ENCODE assay signal across 7 mouse cellular contexts in genomic region chr7:71531496-71531895, GRCm38 (mm10).
DNase-seq lines count a peak whose midpoint lies in the region; ATAC-seq and TF ChIP-seq lines count a peak whose summit lies in the region.

No protein-coding gene starts in this region.

- DNase-seq in embryo, embryonic 11 days: peak; percentile 35
- DNase-seq in embryonic facial prominence, embryonic 14.5 days (ENCODE audit: low spot score): peak; percentile 77
- no peak for DNase-seq in liver, postnatal 0 days
- DNase-seq in hindbrain, embryonic 14.5 days (ENCODE audit: low spot score): no peak
- no peak for DNase-seq in right cerebral cortex, postnatal 25 days
- no peak for DNase-seq in forebrain, embryonic 11.5 days (ENCODE audit: low spot score)

- H3K27ac ChIP-seq in embryonic facial prominence, embryonic 14.5 days (replicated peaks; ENCODE audit: low read depth, low read length): no peak overlapping the region; the same call in 1 of the 2 replicates
- peak overlapping the region; percentile 44; the same call in 1 of the 2 replicates for H3K27ac ChIP-seq in intestine, embryonic 15.5 days
- H3K27ac ChIP-seq in liver, postnatal 0 days (ENCODE audit: low read depth): peak overlapping the region; percentile 45
- H3K27ac ChIP-seq in hindbrain, embryonic 14.5 days: no peak overlapping the region
- H3K27ac ChIP-seq in forebrain, embryonic 11.5 days (ENCODE audit: low read depth, low read length): no peak overlapping the region

- no peak for TF ChIP-seq CTCF in liver, postnatal 0 days (IDR thresholded peaks at IDR 0.05; ENCODE audit: low read depth)

- no peak overlapping the region for H3K4me3 ChIP-seq in embryonic facial prominence, embryonic 14.5 days (ENCODE audit: low read depth, low read length)
- H3K4me3 ChIP-seq in intestine, embryonic 15.5 days (replicated peaks): no peak overlapping the region
- H3K4me3 ChIP-seq in liver, postnatal 0 days (ENCODE audit: low read depth, low read length): no peak overlapping the region
- no peak overlapping the region for H3K4me3 ChIP-seq in hindbrain, embryonic 14.5 days (replicated peaks; ENCODE audit: low read length)
- H3K4me3 ChIP-seq in forebrain, embryonic 11.5 days (ENCODE audit: low read depth, low read length): no peak overlapping the region

- H3K9me3 ChIP-seq in embryonic facial prominence, embryonic 14.5 days (ENCODE audit: control insufficient read depth, low read length): no peaks in the 10 kb centered on the region
- no peaks in the 10 kb centered on the region for H3K9me3 ChIP-seq in intestine, embryonic 15.5 days
- H3K9me3 ChIP-seq in liver, postnatal 0 days (ENCODE audit: low read length): no peaks in the 10 kb centered on the region
- no peaks in the 10 kb centered on the region for H3K9me3 ChIP-seq in hindbrain, embryonic 14.5 days (ENCODE audit: control insufficient read depth, low read length)
- no peaks in the 10 kb centered on the region for H3K9me3 ChIP-seq in forebrain, embryonic 11.5 days (ENCODE audit: control insufficient read depth, low read length)

- peaks cover 12% of the 10 kb centered on the region for H3K4me1 ChIP-seq in embryonic facial prominence, embryonic 14.5 days (ENCODE audit: control insufficient read depth, insufficient read depth, low read length)
- peaks cover 11% of the 10 kb centered on the region for H3K4me1 ChIP-seq in intestine, embryonic 15.5 days (replicated peaks)
- H3K4me1 ChIP-seq in liver, postnatal 0 days (ENCODE audit: insufficient read depth): no peaks in the 10 kb centered on the region
- no peaks in the 10 kb centered on the region for H3K4me1 ChIP-seq in hindbrain, embryonic 14.5 days (replicated peaks; ENCODE audit: control insufficient read depth, insufficient read depth, low read length)
- H3K4me1 ChIP-seq in forebrain, embryonic 11.5 days (replicated peaks; ENCODE audit: control insufficient read depth, insufficient read depth, low read length): no peaks in the 10 kb centered on the region

- H3K27me3 ChIP-seq in embryonic facial prominence, embryonic 14.5 days (replicated peaks; ENCODE audit: control insufficient read depth, insufficient read depth, low read length): no peaks in the 10 kb centered on the region
- H3K27me3 ChIP-seq in intestine, embryonic 15.5 days (replicated peaks): no peaks in the 10 kb centered on the region
- H3K27me3 ChIP-seq in liver, postnatal 0 days (ENCODE audit: insufficient read depth, low read length): no peaks in the 10 kb centered on the region
- no peaks in the 10 kb centered on the region for H3K27me3 ChIP-seq in hindbrain, embryonic 14.5 days (ENCODE audit: control insufficient read depth, insufficient read depth, low read length)
- no peaks in the 10 kb centered on the region for H3K27me3 ChIP-seq in forebrain, embryonic 11.5 days (ENCODE audit: control insufficient read depth, insufficient read depth, low read length)

- no peaks in the 10 kb centered on the region for H3K36me3 ChIP-seq in embryonic facial prominence, embryonic 14.5 days (ENCODE audit: control insufficient read depth, insufficient read depth, low read length)
- no peaks in the 10 kb centered on the region for H3K36me3 ChIP-seq in intestine, embryonic 15.5 days
- H3K36me3 ChIP-seq in liver, postnatal 0 days (replicated peaks; ENCODE audit: insufficient read depth, low read length): no peaks in the 10 kb centered on the region
- H3K36me3 ChIP-seq in hindbrain, embryonic 14.5 days (replicated peaks; ENCODE audit: control insufficient read depth, insufficient read depth): no peaks in the 10 kb centered on the region
- H3K36me3 ChIP-seq in forebrain, embryonic 11.5 days (ENCODE audit: control insufficient read depth, insufficient read depth, low read length): no peaks in the 10 kb centered on the region

- TF ChIP-seq EP300 in liver, postnatal 0 days (IDR thresholded peaks at IDR 0.05; ENCODE audit: low read depth): no peak

- peak; percentile 65; the same call in 1 of the 2 replicates for ATAC-seq in embryonic facial prominence, embryonic 14.5 days (ENCODE audit: low read depth)
- ATAC-seq in intestine, embryonic 15.5 days: no peak
- ATAC-seq in liver, postnatal 0 days: no peak
- ATAC-seq in hindbrain, embryonic 14.5 days (ENCODE audit: low FRiP score): no peak
- ATAC-seq in forebrain, embryonic 11.5 days (replicated peaks; ENCODE audit: low FRiP score): no peak

- H3K9ac ChIP-seq in embryonic facial prominence, embryonic 14.5 days (ENCODE audit: low read depth, low read length): no peak overlapping the region
- no peak overlapping the region for H3K9ac ChIP-seq in intestine, embryonic 15.5 days
- no peak overlapping the region for H3K9ac ChIP-seq in liver, postnatal 0 days (replicated peaks)
- H3K9ac ChIP-seq in hindbrain, embryonic 14.5 days: no peak overlapping the region
- no peak overlapping the region for H3K9ac ChIP-seq in forebrain, embryonic 11.5 days (ENCODE audit: low read length)

- 10% methylated on average over 6 of the region's 6 CpGs for WGBS in embryonic facial prominence, embryonic 14.5 days
- 12% methylated on average over 6 of the region's 6 CpGs for WGBS in intestine, embryonic 15.5 days
- WGBS in liver, postnatal 0 days (ENCODE audit: insufficient replicate concordance): 33% methylated on average over 6 of the region's 6 CpGs
- WGBS in hindbrain, embryonic 14.5 days: 73% methylated on average over 6 of the region's 6 CpGs
- 82% methylated on average over 6 of the region's 6 CpGs for WGBS in forebrain, embryonic 11.5 days

- peak overlapping the region; percentile 8; the same call in 1 of the 2 replicates for H3K4me2 ChIP-seq in embryonic facial prominence, embryonic 14.5 days (ENCODE audit: low read depth, low read length)
- peak overlapping the region; percentile 28 for H3K4me2 ChIP-seq in intestine, embryonic 15.5 days (replicated peaks)
- no peak overlapping the region for H3K4me2 ChIP-seq in liver, postnatal 0 days (ENCODE audit: low read depth, low read length)
- H3K4me2 ChIP-seq in hindbrain, embryonic 14.5 days (replicated peaks): no peak overlapping the region
- no peak overlapping the region for H3K4me2 ChIP-seq in forebrain, embryonic 11.5 days (ENCODE audit: low read depth, low read length, severe bottlenecking)

Comparison
In these comparisons a context has a peak if more than half of its experiments do, and no peak if none do; other contexts are left out.
1. DNase-seq: peak in embryo, embryonic 11 days (single experiment) and embryonic facial prominence, embryonic 14.5 days (single experiment); none in liver, postnatal 0 days (single experiment), hindbrain, embryonic 14.5 days (single experiment), right cerebral cortex, postnatal 25 days (single experiment) and forebrain, embryonic 11.5 days (single experiment).
2. H3K27ac ChIP-seq: peak in intestine, embryonic 15.5 days (single experiment) and liver, postnatal 0 days (single experiment); none in embryonic facial prominence, embryonic 14.5 days (single experiment), hindbrain, embryonic 14.5 days (single experiment) and forebrain, embryonic 11.5 days (single experiment).
3. H3K4me2 ChIP-seq: peak in embryonic facial prominence, embryonic 14.5 days (single experiment) and intestine, embryonic 15.5 days (single experiment); none in liver, postnatal 0 days (single experiment), hindbrain, embryonic 14.5 days (single experiment) and forebrain, embryonic 11.5 days (single experiment).